Mouse (Mus musculus) heart, postnatal 36 days (tissue): ENCODE data around the gene Zfp106. TPM values are rescaled to one million over a fixed set of nuclear protein-coding genes. Genes with fewer than 3 reads are reported as not detected.
"Not testable (repeated sequence)": the region's sequence is repeated elsewhere in the genome, so short reads cannot be mapped to it uniquely, and the experiment has no call there.

ENCODE experiments used
- DNase-seq, 2 experiments: peaks; one replicate each; pipeline ENCODE4 v3.0.0; 2021 to 2022
- intact Hi-C: fragments of 180-260 bp; cut with DNase I; formaldehyde crosslinking; loops from one replicate; pipeline ENCODE4 v1.15.1; 2025
- total RNA-seq, 2 experiments: library from RNA; stranded (reverse); gene quantifications; 2 replicates each; pipeline ENCODE4 v1.2.3; 2021

The Zfp106 gene
- 100 to 1,000 TPM; 471 TPM for total RNA-seq

GRCm38 (mm10) chr2:120563235-120563990 is at the start of gene Zfp106:
TSS of gene Zfp106 (minus strand) at chr2:120563843.
- peak; percentile 83 to 88 for DNase-seq
- intact Hi-C loops, result loop anchor here (2.0 kb wide), 1 partner anchor 23 kb away; no protein-coding TSS in a partner anchor

DNA sequence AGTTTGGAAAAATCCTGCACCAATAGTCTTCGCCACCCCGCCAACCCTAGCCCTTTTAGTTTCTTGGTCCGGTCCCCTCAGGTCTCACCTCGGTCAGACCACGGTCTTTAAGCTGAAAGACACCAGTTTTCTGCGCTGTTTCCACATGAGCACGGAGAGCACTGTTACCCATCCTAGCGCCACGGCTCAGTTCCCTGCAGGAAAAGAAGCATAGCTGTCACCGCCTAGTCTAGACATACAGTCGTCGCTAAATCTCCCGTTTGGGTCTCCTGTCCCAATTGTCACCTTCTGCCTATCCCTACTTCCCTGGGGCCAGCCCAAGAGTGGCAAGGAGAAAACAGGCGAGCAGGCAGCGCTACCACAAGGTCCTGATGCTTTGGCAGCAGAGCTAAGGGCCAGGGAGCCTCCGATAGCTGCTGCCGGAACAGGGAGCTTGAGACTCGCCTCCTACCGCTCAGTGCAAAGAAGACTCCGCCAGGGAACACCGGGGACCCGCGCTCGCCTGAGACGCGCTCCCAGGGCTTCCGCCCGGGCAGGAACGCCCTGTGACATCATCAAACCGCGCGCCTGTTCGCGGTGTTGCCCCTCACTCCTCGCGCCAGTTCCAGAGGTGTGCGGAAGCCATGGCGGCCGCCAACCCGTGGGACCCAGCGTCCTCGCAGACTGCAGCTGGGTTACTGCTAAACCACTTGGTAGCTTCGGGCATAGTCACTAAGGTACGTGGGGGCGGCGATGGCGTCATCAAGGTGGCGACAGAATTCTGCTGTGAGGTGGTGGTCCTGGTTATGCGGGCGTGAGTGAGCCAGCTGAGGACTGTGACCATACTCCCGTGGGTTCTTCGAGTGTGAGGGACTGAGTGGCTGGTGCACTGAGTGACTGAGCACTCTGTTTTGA is 45.4 kb upstream of the Zfp106 start, which contains the start of the genes Haus2 and Lrrc57:
TSS of gene Haus2 (plus strand) at position 554 of the 894 bp plus-strand sequence.
TSS of gene Lrrc57 (minus strand) at position 691 of the 894 bp plus-strand sequence.
- DNase-seq, result peak; percentile 92 to 94

DNA sequence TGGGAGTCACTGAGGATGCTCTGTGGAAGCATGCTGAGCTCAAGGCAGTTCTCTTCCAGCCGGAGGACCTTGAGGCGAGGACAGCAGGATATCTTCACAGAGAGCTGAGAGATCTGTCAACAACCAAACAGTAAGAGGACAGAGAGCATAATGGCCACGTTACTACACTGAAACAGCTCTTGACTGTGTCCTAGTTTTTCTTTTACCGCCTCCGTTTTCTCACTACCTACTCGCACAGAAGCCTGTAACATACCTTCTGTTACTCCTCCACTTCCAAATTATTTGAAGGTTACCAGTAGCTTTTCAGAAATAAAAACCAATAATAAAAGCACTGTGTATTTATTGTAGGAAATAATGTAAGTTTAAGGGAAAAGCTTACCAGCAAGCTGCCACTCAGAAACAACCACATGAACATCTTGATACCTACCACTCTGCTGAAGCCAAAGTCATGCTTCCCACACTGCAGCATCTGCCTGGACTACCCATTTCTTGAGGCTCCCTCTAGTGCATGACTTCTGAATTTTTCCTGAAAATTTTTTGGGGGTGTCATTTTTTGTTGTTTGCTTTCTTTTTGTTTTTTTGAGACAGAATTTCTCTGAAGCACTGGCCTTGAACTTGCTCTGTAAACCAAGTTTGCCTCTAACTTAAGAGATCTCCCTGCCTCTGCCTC is 42.5 kb upstream of the Zfp106 start:
- DNase-seq, result no peak
- intact Hi-C loops, result loop anchor here (5.0 kb wide), 3 partner anchors 66 to 124 kb away; no protein-coding TSS in a partner anchor

More for the DNA sequence above, 45.4 kb upstream of the Zfp106 start, which contains the start of the genes Haus2 and Lrrc57:
- intact Hi-C loops, result loop anchor here (2.0 to 5.0 kb wide), 5 partner anchors 20 to 127 kb away; partner anchors contain the start of genes Snap23 and Stard9

- intact Hi-C loops, result no loop called here
- DNase-seq, result no peak
These were observed 35.9 kb upstream of the Zfp106 start for GRCm38 (mm10) chr2:120599506-120599905.

- intact Hi-C loops, result no loop called here
- DNase-seq, result no peak
These were observed 34.1 kb upstream of the Zfp106 start for GRCm38 (mm10) chr2:120597734-120598133.

- intact Hi-C loops, result no loop called here
- DNase-seq, result no peak
These were observed 28.6 kb upstream of the Zfp106 start for GRCm38 (mm10) chr2:120592227-120592626.

DNA sequence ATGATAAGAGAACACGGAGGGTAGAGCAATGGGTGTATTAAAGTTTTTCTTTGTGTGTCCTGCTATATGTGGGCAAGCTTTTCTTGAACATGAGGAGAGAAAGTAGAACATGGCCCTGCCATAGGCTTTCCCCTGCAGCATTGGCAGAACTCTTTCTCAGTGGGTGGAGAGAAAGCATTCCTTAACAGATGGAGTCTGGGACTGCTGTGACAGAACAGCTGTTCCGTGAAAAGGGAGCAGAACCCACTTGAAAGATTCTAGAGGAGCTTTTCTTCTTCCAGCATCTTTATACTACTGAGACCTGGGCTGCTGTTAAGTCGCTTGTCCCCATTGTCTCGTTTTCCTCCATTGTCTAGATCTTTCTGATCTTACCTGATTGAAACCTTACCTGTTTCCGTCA is 26.1 kb upstream of the Zfp106 start:
- intact Hi-C loops, result no loop called here

GRCm38 (mm10) chr2:120578286-120578685 is 14.6 kb upstream of the Zfp106 start:
- no peak for DNase-seq

More for the DNA sequence above, 26.1 kb upstream of the Zfp106 start:
- no peak for DNase-seq

GRCm38 (mm10) chr2:120577799-120578198 is 14.2 kb upstream of the Zfp106 start:
- intact Hi-C loops, result no loop called here
- no peak for DNase-seq

More at GRCm38 (mm10) chr2:120578286-120578685, 14.6 kb upstream of the Zfp106 start:
- intact Hi-C loops, result no loop called here

GRCm38 (mm10) chr2:120575978-120576377 is 12.3 kb upstream of the Zfp106 start:
- DNase-seq, result no peak
- intact Hi-C loops, result no loop called here

- intact Hi-C loops, result no loop called here
- no peak for DNase-seq
These were observed 11.5 kb upstream of the Zfp106 start for GRCm38 (mm10) chr2:120575121-120575520.

DNA sequence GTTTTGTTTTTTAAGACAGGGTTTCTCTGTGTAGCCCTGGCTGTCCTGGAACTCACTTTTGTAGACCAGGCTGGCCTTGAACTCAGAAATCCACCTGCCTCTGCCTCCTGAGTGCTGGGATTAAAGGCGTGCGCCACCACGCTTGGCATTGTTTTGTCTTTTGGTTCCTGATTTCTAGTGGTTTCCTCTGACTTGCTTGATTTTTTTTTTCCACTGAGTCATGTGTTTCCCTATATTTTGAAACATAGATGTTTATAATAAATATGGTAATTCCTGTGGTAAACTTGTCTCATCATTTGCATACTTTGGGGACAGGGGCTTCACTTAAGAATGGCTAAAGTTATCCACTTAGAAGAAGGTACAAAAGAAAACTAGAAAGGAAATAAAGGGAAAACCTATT is 8.5 kb upstream of the Zfp106 start:
- DNase-seq, intact Hi-C loops: not testable (repeated sequence)

DNA sequence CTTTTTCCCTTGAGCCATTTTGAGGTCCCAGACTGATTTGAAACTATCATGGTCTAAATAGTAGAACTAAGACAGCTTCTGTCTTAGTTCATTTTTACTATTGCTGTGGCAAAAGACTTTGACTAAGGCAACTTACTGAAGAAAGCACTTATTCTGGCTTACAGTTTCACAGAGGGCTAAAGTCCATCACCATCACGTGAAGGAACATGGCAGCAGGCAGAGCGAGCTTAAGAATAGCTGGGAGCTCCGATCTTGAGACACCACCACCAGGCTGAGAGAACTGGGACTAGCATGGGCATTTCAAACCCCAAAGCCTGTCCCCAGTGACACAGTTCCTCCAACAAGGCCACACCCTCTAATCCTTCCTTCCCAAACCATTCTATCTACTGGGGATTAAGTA is 7.4 kb upstream of the Zfp106 start:
- no peak for DNase-seq

DNA sequence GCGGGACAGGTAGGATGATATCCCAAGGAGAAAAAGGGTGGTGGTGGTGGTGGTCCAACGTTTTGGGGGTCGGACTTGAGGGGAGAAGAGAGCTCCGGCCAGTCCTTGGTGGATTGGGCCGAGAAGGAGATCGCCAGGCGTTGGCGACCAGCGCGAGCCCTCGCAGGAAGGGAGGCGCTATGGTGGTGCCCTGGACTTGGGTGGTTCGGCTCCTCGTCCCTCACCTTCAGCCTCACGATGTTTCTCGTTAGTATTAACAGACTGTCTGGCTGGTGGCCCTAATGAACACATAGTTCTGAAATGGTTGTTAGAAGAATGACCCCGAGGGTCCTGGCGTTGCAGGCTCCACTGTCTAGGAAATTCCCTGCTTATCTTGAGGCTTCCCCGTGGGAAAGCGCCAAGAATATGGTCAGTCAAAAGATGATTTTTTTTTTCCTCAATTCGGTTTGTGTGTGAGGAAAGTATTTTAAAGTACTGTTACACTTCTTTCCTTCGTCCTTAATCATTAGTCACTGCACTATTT is 4.2 kb upstream of the Zfp106 start:
- DNase-seq, result no peak
- intact Hi-C loops, result loop anchor here (2.0 kb wide), 1 partner anchor 41 kb away; the partner anchor contains the start of genes Haus2 and Lrrc57

More for the DNA sequence above, 7.4 kb upstream of the Zfp106 start:
- intact Hi-C loops, result no loop called here

GRCm38 (mm10) chr2:120566886-120567797 is 3.5 kb upstream of the Zfp106 start, which contains the start of gene Snap23:
TSS of gene Snap23 (plus strand) at chr2:120567671.
- intact Hi-C loops, result loop anchor here (2.0 kb wide), 1 partner anchor 42 kb away; the partner anchor contains the start of genes Haus2 and Lrrc57

GRCm38 (mm10) chr2:120565363-120565762 is 1.7 kb upstream of the Zfp106 start:
- intact Hi-C loops, result no loop called here
- no peak for DNase-seq

More at GRCm38 (mm10) chr2:120566886-120567797, 3.5 kb upstream of the Zfp106 start, which contains the start of gene Snap23:
- DNase-seq, result peak; percentile 93 to 96

DNA sequence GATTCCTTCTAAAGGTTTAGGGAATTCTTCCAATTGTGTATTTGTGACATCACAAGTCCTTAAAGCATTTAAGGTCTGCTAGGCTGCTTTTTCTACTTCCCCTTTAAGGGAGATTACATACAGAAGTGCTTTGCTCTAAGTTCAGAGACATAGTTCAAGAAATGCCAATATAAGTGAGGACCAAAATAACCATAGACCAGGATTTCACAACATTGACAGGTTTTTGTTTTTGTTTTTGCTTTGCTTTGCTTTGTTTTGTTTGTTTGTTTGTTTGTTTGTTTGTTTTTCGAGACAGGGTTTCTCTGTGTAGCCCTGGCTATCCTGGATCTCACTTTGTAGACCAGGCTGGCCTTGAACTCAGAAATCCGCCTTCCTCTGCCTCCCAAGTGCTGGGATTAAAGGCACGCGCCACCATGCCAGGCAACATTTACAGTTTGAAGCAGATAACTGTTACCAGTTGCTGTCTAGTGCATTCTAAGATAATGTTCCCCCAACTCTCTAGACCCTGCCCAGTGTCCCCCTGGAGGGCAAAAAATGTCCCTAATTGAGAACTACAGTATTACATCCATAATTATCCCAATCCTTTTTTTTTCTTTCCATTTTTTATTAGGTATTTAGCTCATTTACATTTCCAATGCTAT is 1.0 kb upstream of the Zfp106 start:
- intact Hi-C loops, DNase-seq: not testable (repeated sequence)

DNA sequence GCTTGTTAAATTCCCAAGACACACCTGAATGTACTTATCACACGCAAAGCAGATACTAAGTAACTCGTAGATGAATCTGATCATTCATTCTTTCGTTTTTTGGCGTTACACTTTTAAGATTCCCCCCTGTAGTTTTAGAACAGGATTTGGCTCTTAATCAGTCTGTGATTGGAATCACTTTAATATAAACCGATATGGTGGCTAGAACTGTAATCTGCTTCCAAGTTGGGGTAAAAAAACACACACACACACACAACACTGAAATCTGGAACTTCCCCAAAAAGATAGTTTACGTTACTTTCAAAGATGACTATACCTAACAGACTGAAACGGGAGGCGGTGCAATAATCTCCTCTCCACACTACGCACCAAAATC is 796 bp downstream of the Zfp106 start:
- DNase-seq, result no peak
- intact Hi-C loops, result loop anchor here (2.0 kb wide), 1 partner anchor 22 kb away; no protein-coding TSS in a partner anchor
